Mouse (Mus musculus) embryonic stem cell, embryonic (primary cell): ENCODE data around the gene Kmt2b.

Experiments used
- CTCF ChIA-PET, 4 experiments: fragments of 300-600 bp in 2 of 4; fragments of 350-600 bp in 2 of 4; sonication (Branson Sonifier 250); formaldehyde crosslinking; loops; one replicate each; lab custom pipeline; 2022; ENCODE audit warnings: inconsistent platforms in 2 of 4; lab: Charles Lee
- POLR2A ChIA-PET, 4 experiments: fragments of 300-600 bp in 2 of 4; fragments of 350-600 bp in 2 of 4; sonication (Branson Sonifier 250); formaldehyde crosslinking; loops; one replicate each; lab custom pipeline; 2022; ENCODE audit warnings: antibody characterized with exemption in 4 of 4, inconsistent platforms in 1 of 4; lab: Charles Lee

Kmt2b gene

GRCm38 (mm10) chr7:30612654-30613402 is 24.3 kb upstream of the Kmt2b start, which contains the start of gene Upk1a:
Upk1a (minus strand) TSS chr7:30612847.
- CTCF ChIA-PET, result interaction anchor here (0.5 to 3.2 kb wide), 50 partner anchors 9 to 591 kb away, joined by 3 to 29 read pairs (median 4); partner anchors contain the start of genes Cox6b1 (in 2 of the 4), Alkbh6 (in 1 of the 4), Haus5 (in 1 of the 4) and Kmt2b (in 1 of the 4)
- POLR2A ChIA-PET, result interaction anchor here in 2 of 4 experiments (0.6 to 5.6 kb wide), 12 partner anchors 10 to 333 kb away, joined by 3 to 58 read pairs (median 5); partner anchors contain the start of genes Kmt2b (in 2 of the 2), Cox6b1 (in 1 of the 2), Thap8 (in 1 of the 2) and Wdr62 (in 1 of the 2)

GRCm38 (mm10) chr7:30610043-30610442 is 21.5 kb upstream of the Kmt2b start:
- POLR2A ChIA-PET, result interaction anchor here in 2 of 4 experiments (0.6 to 5.6 kb wide), 16 partner anchors 10 to 173 kb away, joined by 3 to 79 read pairs (median 4); partner anchors contain the start of genes Kmt2b (in 2 of the 2), Zbtb32 (in 2 of the 2), Cox6b1 (in 1 of the 2) and Haus5 (in 1 of the 2)
- CTCF ChIA-PET, result interaction anchor here (0.5 to 4.1 kb wide), 19 partner anchors 9 to 488 kb away, joined by 3 to 43 read pairs (median 3); partner anchors contain the start of genes Kmt2b (in 2 of the 4), Zbtb32 (in 2 of the 4), Cox6b1 (in 1 of the 4) and Prodh2 (in 1 of the 4)

GRCm38 (mm10) chr7:30608476-30608875 is 19.9 kb upstream of the Kmt2b start:
- POLR2A ChIA-PET, result interaction anchor here (0.6 to 5.6 kb wide), 41 partner anchors 8 to 328 kb away, joined by 3 to 79 read pairs (median 4); partner anchors contain the start of genes Cox6b1 (in 3 of the 4), Hspb6 (in 3 of the 4), Kmt2b (in 3 of the 4) and Proser3 (in 3 of the 4)
- CTCF ChIA-PET, result interaction anchor here (0.5 to 4.1 kb wide), 41 partner anchors 8 to 666 kb away, joined by 3 to 43 read pairs (median 5); partner anchors contain the start of genes Cox6b1 (in 2 of the 4), Kmt2b (in 2 of the 4), Zbtb32 (in 2 of the 4) and E130208F15Rik (in 1 of the 4)

- ChIA-PET POLR2A (interaction anchor here (0.6 to 5.6 kb wide), 48 partner anchors 8 to 329 kb away, joined by 3 to 79 read pairs (median 4); partner anchors contain the start of genes Cox6b1 (in 3 of the 4), Hspb6 (in 3 of the 4), Kmt2b (in 3 of the 4) and Proser3 (in 3 of the 4)), CTCF (interaction anchor here (0.5 to 4.1 kb wide), 71 partner anchors 9 to 450 kb away, joined by 3 to 43 read pairs (median 4); partner anchors contain the start of genes Cox6b1 (in 3 of the 4), Zbtb32 (in 3 of the 4), Gm49396 (in 2 of the 4) and Hspb6 (in 2 of the 4))
Observed at GRCm38 (mm10) chr7:30607706-30608309, 19.3 kb upstream of the Kmt2b start.

- CTCF ChIA-PET, result interaction anchor here in 3 of 4 experiments (0.6 to 4.4 kb wide), 10 partner anchors 9 to 273 kb away, joined by 3 to 29 read pairs (median 4); partner anchors contain the start of genes Upk1a (in 2 of the 3) and Kmt2b (in 1 of the 3)
- POLR2A ChIA-PET, result interaction anchor here (0.6 to 5.3 kb wide), 18 partner anchors 9 to 352 kb away, joined by 3 to 85 read pairs (median 4); partner anchors contain the start of genes Kmt2b (in 3 of the 4), Cox6b1 (in 1 of the 4), Hspb6 (in 1 of the 4) and Proser3 (in 1 of the 4)
Observed at GRCm38 (mm10) chr7:30604944-30605343, 16.4 kb upstream of the Kmt2b start.

- ChIA-PET POLR2A (interaction anchor here (0.6 to 5.3 kb wide), 21 partner anchors 8 to 352 kb away, joined by 3 to 85 read pairs (median 4); partner anchors contain the start of genes Kmt2b (in 3 of the 4), Cox6b1 (in 1 of the 4), Hspb6 (in 1 of the 4) and Proser3 (in 1 of the 4)), CTCF (interaction anchor here (0.6 to 4.4 kb wide), 12 partner anchors 9 to 273 kb away, joined by 3 to 29 read pairs (median 4); partner anchors contain the start of genes Upk1a (in 2 of the 4) and Kmt2b (in 1 of the 4))
Observed at GRCm38 (mm10) chr7:30604424-30604823, 15.9 kb upstream of the Kmt2b start.

GRCm38 (mm10) chr7:30602583-30602982 is 14.1 kb upstream of the Kmt2b start:
- POLR2A ChIA-PET, result interaction anchor here (0.6 to 5.3 kb wide), 37 partner anchors 9 to 322 kb away, joined by 3 to 85 read pairs (median 4); partner anchors contain the start of genes Kmt2b (in 3 of the 4), Cox6b1 (in 2 of the 4), Hspb6 (in 2 of the 4) and Proser3 (in 2 of the 4)
- CTCF ChIA-PET, result interaction anchor here (0.6 to 4.4 kb wide), 13 partner anchors 11 to 507 kb away, joined by 3 to 29 read pairs (median 4); partner anchors contain the start of genes Upk1a (in 2 of the 4) and Cox6b1 (in 1 of the 4)

GRCm38 (mm10) chr7:30600651-30601050 is 12.1 kb upstream of the Kmt2b start:
- CTCF ChIA-PET, result interaction anchor here in 1 of 4 experiments (1.1 to 1.4 kb wide), 2 partner anchors 13 to 33 kb away, joined by 3 to 5 read pairs; partner anchors contain the start of gene Upk1a
- POLR2A ChIA-PET, result interaction anchor here (0.6 to 7.1 kb wide), 12 partner anchors 8 to 631 kb away, joined by 3 to 85 read pairs (median 6); partner anchors contain the start of genes Kmt2b (in 2 of the 4), Hspb6 (in 1 of the 4), Proser3 (in 1 of the 4) and Upk1a (in 1 of the 4)

GRCm38 (mm10) chr7:30599933-30600353 is 11.4 kb upstream of the Kmt2b start:
- ChIA-PET POLR2A (interaction anchor here in 2 of 4 experiments (0.9 to 7.1 kb wide), 7 partner anchors 8 to 47 kb away, joined by 3 to 85 read pairs (median 9); partner anchors contain the start of genes Kmt2b (in 2 of the 2), Hspb6 (in 1 of the 2) and Proser3 (in 1 of the 2)), CTCF (interaction anchor here in 2 of 4 experiments (0.6 to 1.4 kb wide), 3 partner anchors 12 to 34 kb away, joined by 3 to 5 read pairs (median 5); partner anchors contain the start of gene Upk1a (in 1 of the 2))

GRCm38 (mm10) chr7:30598786-30599185 is 10.3 kb upstream of the Kmt2b start, which contains the start of gene Zbtb32:
Zbtb32 (minus strand) TSS chr7:30598909.
- ChIA-PET CTCF (interaction anchor here in 3 of 4 experiments (0.6 to 2.0 kb wide), 10 partner anchors 9 to 375 kb away, joined by 3 to 11 read pairs (median 4); partner anchors contain the start of genes Kmt2b (in 2 of the 3), Fam187b (in 1 of the 3) and Lsr (in 1 of the 3)), POLR2A (interaction anchor here in 3 of 4 experiments (0.5 to 7.1 kb wide), 13 partner anchors 9 to 318 kb away, joined by 3 to 45 read pairs (median 4); partner anchors contain the start of genes Kmt2b (in 3 of the 3), Cox6b1 (in 1 of the 3), Hspb6 (in 1 of the 3) and Proser3 (in 1 of the 3))

- POLR2A ChIA-PET, result interaction anchor here in 3 of 4 experiments (0.7 to 7.1 kb wide), 7 partner anchors 8 to 104 kb away, joined by 3 to 45 read pairs (median 4); partner anchors contain the start of genes Gm49396 (in 1 of the 3), Kmt2b (in 1 of the 3), Proser3 (in 1 of the 3) and Psenen (in 1 of the 3)
- CTCF ChIA-PET, result interaction anchor here in 3 of 4 experiments (0.8 to 1.4 kb wide), 3 partner anchors 11 to 18 kb away, joined by 3 to 7 read pairs (median 3); no protein-coding TSS in a partner anchor
Observed at GRCm38 (mm10) chr7:30596811-30597210, 8.3 kb upstream of the Kmt2b start.

GRCm38 (mm10) chr7:30596093-30596492 is 7.6 kb upstream of the Kmt2b start:
- POLR2A ChIA-PET, result interaction anchor here in 3 of 4 experiments (0.6 to 7.1 kb wide), 9 partner anchors 8 to 1112 kb away, joined by 3 to 45 read pairs (median 3); partner anchors contain the start of genes Gm49396 (in 1 of the 3), Proser3 (in 1 of the 3), Psenen (in 1 of the 3) and U2af1l4 (in 1 of the 3)
- CTCF ChIA-PET, result interaction anchor here in 3 of 4 experiments (0.8 to 1.4 kb wide), 5 partner anchors 12 to 19 kb away, joined by 3 to 7 read pairs (median 5); partner anchors contain the start of gene Upk1a (in 1 of the 3)

GRCm38 (mm10) chr7:30594510-30595024 is 6.0 kb upstream of the Kmt2b start:
- ChIA-PET POLR2A (interaction anchor here in 3 of 4 experiments (0.7 to 8.4 kb wide), 7 partner anchors 8 to 75 kb away, joined by 3 to 85 read pairs (median 14); partner anchors contain the start of gene Upk1a (in 1 of the 3)), CTCF (interaction anchor here in 2 of 4 experiments (0.7 to 6.8 kb wide), 2 partner anchors 13 to 14 kb away, joined by 3 to 43 read pairs; no protein-coding TSS in a partner anchor)

- CTCF ChIA-PET, result interaction anchor here (0.7 to 6.8 kb wide), 4 partner anchors 14 to 266 kb away, joined by 3 to 43 read pairs (median 7); no protein-coding TSS in a partner anchor
- POLR2A ChIA-PET, result interaction anchor here in 3 of 4 experiments (0.6 to 8.4 kb wide), 13 partner anchors 9 to 76 kb away, joined by 3 to 85 read pairs (median 5); partner anchors contain the start of genes Cox6b1 (in 1 of the 3) and Upk1a (in 1 of the 3)
Observed at GRCm38 (mm10) chr7:30593579-30594509, 5.3 kb upstream of the Kmt2b start.
